Mouse (Mus musculus) liver, embryonic 18 days (tissue): Measurements from ENCODE around the gene Gm28035. TPM values are rescaled to one million over a fixed set of nuclear protein-coding genes. Genes with fewer than 3 reads are reported as not detected.

ENCODE experiments used
- polyA plus RNA-seq: library from polyadenylated mRNA; depleted of rRNA; stranded (reverse); fragments of >200 nt; gene quantifications from 2 replicates; pipeline ENCODE4 v1.2.3, GENCODE M21; 2012; rRNA removed

Gene Gm28035
- polyA plus RNA-seq: 2.3 and 2.4 TPM in 2 replicates

GRCm38 (mm10) chr2:30240267-30240666 lies at the start of gene Gm28035:
TSS of gene Gm28035 (plus strand) at chr2:30240567.

GRCm38 (mm10) chr2:30205629-30206357 lies 34.6 kb upstream of the Gm28035 start, which contains the start of gene Kyat1:
TSS of gene Kyat1 (minus strand) at chr2:30205847.

GRCm38 (mm10) chr2:30237199-30237880 lies 3.0 kb upstream of the Gm28035 start, which contains the start of gene Lrrc8a:
TSS of gene Lrrc8a (plus strand) at chr2:30237715.

GRCm38 (mm10) chr2:30265767-30266253 lies 25.4 kb downstream of the Gm28035 start, which contains the start of gene Phyhd1:
TSS of gene Phyhd1 (plus strand) at chr2:30266203.

GRCm38 (mm10) chr2:30280743-30281142 lies 40.4 kb downstream of the Gm28035 start, which contains the start of gene Gm28038:
TSS of gene Gm28038 (plus strand) at chr2:30281043.

GRCm38 (mm10) chr2:30286192-30287026 lies 46.0 kb downstream of the Gm28035 start, which contains the start of the genes Dolk and Nup188:
TSS of gene Dolk (minus strand) at chr2:30286334.
TSS of gene Nup188 (plus strand) at chr2:30286397.

Other genes starting within 250 kb of the Gm28035 start
- 5.3 and 5.4 TPM in 2 replicates for gene Wdr34, start 191.7 kb upstream of the Gm28035 start, polyA plus RNA-seq
- gene Set, start 183.2 kb upstream of the Gm28035 start, polyA plus RNA-seq: 100 and 111 TPM in 2 replicates
- 2.3 and 2.7 TPM in 2 replicates for gene Pkn3, start 162.9 kb upstream of the Gm28035 start, polyA plus RNA-seq
- gene Zdhhc12, start 146.9 kb upstream of the Gm28035 start, polyA plus RNA-seq: 33.0 and 37.5 TPM in 2 replicates
- gene Zer1, start 116.0 kb upstream of the Gm28035 start, polyA plus RNA-seq: 8.0 and 9.3 TPM in 2 replicates
- 12.2 and 12.7 TPM in 2 replicates for gene Tbc1d13, start 106.8 kb upstream of the Gm28035 start, polyA plus RNA-seq
- gene Endog, start 69.1 kb upstream of the Gm28035 start, polyA plus RNA-seq: 32.1 and 36.9 TPM in 2 replicates
- 14.3 and 15.6 TPM in 2 replicates for gene Spout1, start 62.1 kb upstream of the Gm28035 start, polyA plus RNA-seq
- 57.7 and 63.7 TPM in 2 replicates for gene Kyat1, start 34.7 kb upstream of the Gm28035 start, polyA plus RNA-seq
- 4.5 and 4.6 TPM in 2 replicates for gene Lrrc8a, start 2.9 kb upstream of the Gm28035 start, polyA plus RNA-seq
- gene Phyhd1, start 25.6 kb downstream of the Gm28035 start, polyA plus RNA-seq: 54.6 and 54.7 TPM in 2 replicates
- not detected in 2 replicates for gene Gm28038, start 40.5 kb downstream of the Gm28035 start, polyA plus RNA-seq
- gene Dolk, start 45.8 kb downstream of the Gm28035 start, polyA plus RNA-seq: 6.3 and 6.7 TPM in 2 replicates
- 8.1 and 9.4 TPM in 2 replicates for gene Nup188, start 45.8 kb downstream of the Gm28035 start, polyA plus RNA-seq
- 18.8 and 21.4 TPM in 2 replicates for gene Sh3glb2, start 118.8 kb downstream of the Gm28035 start, polyA plus RNA-seq
- gene Miga2, start 123.7 kb downstream of the Gm28035 start, polyA plus RNA-seq: 5.9 and 7.3 TPM in 2 replicates
- 12.5 and 13.9 TPM in 2 replicates for gene Dolpp1, start 151.7 kb downstream of the Gm28035 start, polyA plus RNA-seq
- 27.3 and 30.7 TPM in 2 replicates for gene Crat, start 175.2 kb downstream of the Gm28035 start, polyA plus RNA-seq
- 44.6 and 49.8 TPM in 2 replicates for gene Ptpa, start 175.5 kb downstream of the Gm28035 start, polyA plus RNA-seq
- 1.0 and 1.2 TPM in 2 replicates for gene Ier5l, start 233.7 kb downstream of the Gm28035 start, polyA plus RNA-seq